Mouse (Mus musculus): ENCODE measurements around the gene Adssl1. TPM values are rescaled to one million over a fixed set of nuclear protein-coding genes. Genes with fewer than 3 reads are reported as not detected.

Adssl1 gene
- polyA plus RNA-seq, 1 experiment from 2014 or later, result 10.1 TPM

- no peak for DNase-seq (ENCODE audit: low spot score)
These were observed 26.7 kb upstream of the Adssl1 start for GRCm38 (mm10) chr12:112592985-112593734.

- DNase-seq (ENCODE audit: low spot score), result peak; percentile 52
These were observed 25.6 kb upstream of the Adssl1 start for GRCm38 (mm10) chr12:112593951-112594915.

GRCm38 (mm10) chr12:112594989-112595388, 24.9 kb upstream of the Adssl1 start:
- DNase-seq (ENCODE audit: low spot score), result no peak

DNA sequence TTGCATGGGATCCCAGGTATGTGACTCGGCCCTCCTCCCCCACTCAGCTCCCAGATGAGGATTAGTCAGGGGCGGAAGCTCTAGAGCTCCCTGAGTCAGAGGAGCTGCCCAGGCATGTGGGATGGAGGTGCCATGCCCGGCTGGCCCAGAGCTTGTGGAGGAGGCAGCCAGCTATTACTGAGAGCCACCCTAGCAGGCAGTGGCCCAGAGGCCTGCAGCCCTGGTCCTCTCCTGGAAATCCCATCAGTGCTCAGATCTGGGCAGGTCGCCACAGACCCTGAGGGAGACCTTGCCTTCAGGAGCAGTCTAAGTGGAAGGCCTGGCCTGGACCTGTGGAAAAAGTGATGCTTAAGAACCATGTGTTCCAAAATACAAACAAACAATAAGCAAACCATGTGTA, 24.2 kb upstream of the Adssl1 start:
- DNase-seq (ENCODE audit: low spot score), result no peak

DNA sequence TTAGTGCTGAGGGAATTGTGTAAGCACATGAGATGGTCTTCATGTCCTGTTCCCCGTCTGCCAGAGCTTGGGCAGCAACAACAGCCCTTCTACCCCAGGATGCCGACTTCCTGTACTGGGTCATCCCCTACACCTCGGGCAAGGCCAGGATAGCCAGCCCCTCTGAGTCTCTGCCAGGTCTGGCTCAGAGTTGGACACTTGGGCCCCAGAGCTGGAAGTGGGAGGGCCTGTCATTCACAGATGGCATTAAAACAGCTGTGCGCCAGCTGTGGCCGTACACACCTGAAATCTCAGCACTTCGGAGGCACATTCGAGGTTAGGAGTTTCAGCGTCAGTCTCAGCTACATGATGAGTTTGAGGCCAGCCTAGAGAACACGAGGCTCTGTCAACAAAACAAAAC, 23.4 kb upstream of the Adssl1 start:
- DNase-seq (ENCODE audit: low spot score), result no peak

GRCm38 (mm10) chr12:112596891-112597500, 22.8 kb upstream of the Adssl1 start:
- DNase-seq (ENCODE audit: low spot score), result no peak

- no peak for DNase-seq (ENCODE audit: low spot score)
These were observed 22.2 kb upstream of the Adssl1 start for GRCm38 (mm10) chr12:112597618-112598017.

DNA sequence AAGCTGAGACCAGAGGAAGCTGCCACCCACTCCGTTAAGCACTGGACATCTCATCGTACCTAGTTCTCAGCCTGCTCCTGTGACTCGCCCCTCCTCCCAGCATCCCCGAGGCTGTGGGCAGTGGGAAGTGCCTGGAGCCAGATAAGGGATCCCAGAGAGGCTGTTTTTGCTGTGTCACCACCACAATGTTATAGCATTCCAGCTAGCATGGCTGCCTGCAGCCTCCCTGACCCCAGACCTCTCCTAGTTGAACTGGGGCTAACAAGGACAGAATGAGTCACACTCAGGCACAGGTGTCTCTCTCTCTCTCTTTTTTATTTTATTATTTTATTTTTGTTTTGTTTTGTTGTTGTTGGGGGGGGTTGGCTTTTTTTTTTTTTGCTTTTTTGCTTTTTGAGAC, 20.6 kb upstream of the Adssl1 start:
- no peak for DNase-seq (ENCODE audit: low spot score)

- no peak for DNase-seq (ENCODE audit: low spot score)
These were observed 19.8 kb upstream of the Adssl1 start for GRCm38 (mm10) chr12:112599942-112600611.

- DNase-seq (ENCODE audit: low spot score), result no peak
These were observed 15.8 kb upstream of the Adssl1 start for GRCm38 (mm10) chr12:112604022-112604421.

- peak; percentile 45 for DNase-seq (ENCODE audit: low spot score)
These were observed 14.9 kb upstream of the Adssl1 start for GRCm38 (mm10) chr12:112604709-112605649.

- DNase-seq (ENCODE audit: low spot score), result peak; percentile 66
These were observed 14.1 kb upstream of the Adssl1 start for GRCm38 (mm10) chr12:112605766-112606165.

GRCm38 (mm10) chr12:112606998-112607397, 12.8 kb upstream of the Adssl1 start:
- no peak for DNase-seq (ENCODE audit: low spot score)

- no peak for DNase-seq (ENCODE audit: low spot score)
These were observed 10.8 kb upstream of the Adssl1 start for GRCm38 (mm10) chr12:112609031-112609430.

DNA sequence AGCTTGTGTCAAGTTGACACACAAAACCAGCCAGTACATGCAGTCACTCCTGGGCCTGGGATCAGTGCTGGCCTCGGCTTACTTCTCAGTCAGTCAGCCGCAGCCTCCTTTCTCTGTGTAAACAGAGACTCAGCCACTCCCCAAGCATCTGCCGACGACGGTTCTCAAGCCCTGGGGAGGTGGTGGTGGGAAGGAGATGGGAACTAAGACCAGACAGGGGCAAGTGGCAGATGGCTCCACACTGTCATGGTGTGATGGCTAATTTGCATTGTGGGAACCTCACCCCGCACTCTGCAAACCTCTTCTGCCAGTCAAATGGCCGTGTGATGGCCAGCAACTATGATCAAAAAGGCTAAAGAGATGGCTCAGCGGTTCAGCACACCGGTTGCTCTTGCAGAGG, 3.2 kb upstream of the Adssl1 start:
- no peak for DNase-seq (ENCODE audit: low spot score)

DNA sequence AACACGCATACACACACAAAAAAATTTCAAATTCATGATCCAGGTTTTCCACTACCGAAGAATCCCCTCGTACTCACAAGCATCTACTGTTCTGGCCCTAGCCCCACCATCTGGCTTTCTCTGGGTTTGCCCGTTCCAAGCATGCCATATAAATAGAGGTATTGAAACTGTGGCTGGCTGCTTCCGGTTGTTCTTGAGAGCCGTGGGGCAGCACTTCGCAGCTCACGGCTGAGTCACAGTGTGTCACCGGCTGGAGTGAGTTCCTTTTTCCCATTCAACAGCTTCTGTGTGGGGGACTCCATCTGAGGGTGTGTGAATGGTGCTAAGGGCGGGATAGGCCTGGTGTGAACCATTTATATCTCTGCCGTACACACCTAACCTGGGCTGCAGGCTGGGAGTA, 2.7 kb upstream of the Adssl1 start:
- DNase-seq (ENCODE audit: low spot score), result peak; percentile 70

DNA sequence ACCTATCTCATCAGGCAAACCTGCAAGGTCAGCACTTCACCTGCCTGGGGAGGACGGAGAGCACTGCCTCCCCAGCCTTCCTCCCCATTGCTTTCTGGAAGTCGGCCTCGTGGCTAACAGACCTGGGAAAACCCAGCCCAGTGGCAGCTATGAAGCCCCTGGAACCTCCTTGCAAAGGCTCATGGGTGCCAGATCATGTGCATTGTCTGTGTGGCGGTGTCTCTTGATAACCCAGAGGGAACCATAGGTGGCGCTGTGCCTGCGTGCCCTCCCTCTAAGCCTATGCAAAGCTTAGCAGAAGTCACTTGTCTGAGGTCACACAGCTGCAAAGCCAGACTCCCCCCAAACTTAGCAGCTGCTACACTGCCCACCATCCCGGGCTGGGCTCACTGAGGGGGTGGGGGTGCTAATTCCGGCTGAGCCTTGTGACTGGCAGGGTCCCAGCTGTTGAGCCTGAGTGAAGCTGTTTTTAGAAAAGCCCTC, 1.9 kb upstream of the Adssl1 start:
- DNase-seq (ENCODE audit: low spot score), result peak; percentile 95

DNA sequence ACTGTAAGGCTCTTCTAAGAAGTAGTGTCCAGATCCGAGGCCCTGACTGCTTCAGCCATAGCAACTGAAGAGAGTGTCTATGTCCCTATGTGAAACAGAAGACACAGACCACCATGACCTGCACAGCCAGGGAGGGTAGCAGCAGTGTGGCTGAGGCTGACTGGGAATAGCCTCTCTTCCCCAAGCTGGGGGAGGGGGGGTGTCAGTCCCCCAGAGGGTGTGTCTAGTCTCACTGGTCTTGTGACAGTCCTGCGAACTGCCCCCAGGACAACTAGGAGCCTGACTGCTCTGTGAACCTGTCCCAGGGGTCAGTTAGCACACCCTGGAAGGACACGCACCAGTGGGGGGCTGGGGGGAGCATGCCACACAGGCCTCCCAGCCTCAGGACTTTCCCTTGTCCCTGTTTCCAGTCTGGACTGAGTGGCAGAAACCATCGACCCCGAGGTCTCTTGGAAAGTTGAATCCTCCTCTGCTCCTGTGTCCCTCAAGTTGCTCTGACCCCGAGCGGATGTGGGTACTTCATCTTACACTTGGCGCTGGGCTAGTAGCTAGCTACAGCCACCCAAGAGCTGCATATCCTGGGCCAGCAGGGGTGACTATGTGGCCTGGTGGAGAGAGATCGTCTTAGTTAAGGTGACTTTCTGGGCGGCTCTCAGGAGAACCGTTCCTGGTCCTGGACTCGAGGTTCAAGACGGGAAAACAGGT, 712 bp upstream of the Adssl1 start:
- peak; percentile 77 for DNase-seq (ENCODE audit: low spot score)

GRCm38 (mm10) chr12:112620354-112621061, 663 bp downstream of the Adssl1 start:
- peak; percentile 34 for DNase-seq (ENCODE audit: low spot score)
